17 mouse cellular contexts compared by ENCODE assay signal in the genomic region with DNA sequence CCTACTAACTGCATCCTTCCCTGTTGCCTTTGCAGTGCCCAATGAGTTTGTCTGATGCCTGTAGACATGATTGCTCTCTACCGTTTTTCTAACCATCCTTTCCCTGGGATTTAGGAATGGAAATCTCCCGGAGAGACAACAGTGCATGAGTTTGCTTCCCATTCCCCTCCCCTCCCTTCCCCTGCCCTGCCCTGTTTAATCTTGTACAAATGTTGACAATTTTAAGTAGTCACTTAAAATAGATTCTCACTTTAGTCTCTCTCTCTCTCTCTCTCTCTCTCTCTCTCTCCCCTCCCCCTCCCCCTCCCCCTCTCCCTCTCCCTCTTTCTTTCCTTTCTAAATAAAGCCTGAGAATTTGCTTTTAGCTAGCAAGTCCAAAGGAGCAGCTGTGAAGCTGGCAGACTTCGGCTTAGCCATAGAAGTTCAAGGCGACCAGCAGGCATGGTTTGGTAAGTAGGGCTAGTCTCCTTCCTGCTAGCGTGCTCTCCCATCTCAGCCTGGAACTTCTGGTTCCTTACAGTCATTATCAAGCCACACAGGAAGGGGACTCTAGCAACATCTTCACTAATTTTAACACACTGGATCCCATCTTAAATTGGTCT.
DNase-seq lines count a peak whose midpoint lies in the region; ATAC-seq lines count a peak whose summit lies in the region.
"Had no signal": no experiment of that assay in that cellular context is flagged by ENCODE, and none has a peak within 500 bp of the region (broad histone marks: within the 10 kb centered on the region; RNA-seq: fewer than 3 reads in every experiment).

No protein-coding gene starts in this region.

- no peak for DNase-seq in lung, postnatal 10 days
- DNase-seq in heart, adult 8-10 months (ENCODE audit: low spot score) = peak; percentile 18
- DNase-seq in B cell, adult 2 months = no peak
- DNase-seq: cerebellum, adult 9-10 months; kidney, postnatal 4 days; liver, postnatal 0 days; retina, postnatal 1 day; right cerebral cortex, postnatal 4 days; thymus, postnatal 14 days had no signal

- no peak overlapping the region for H3K27ac ChIP-seq in lung, embryonic 16.5 days (ENCODE audit: low read length)
- H3K27ac ChIP-seq in heart, embryonic 15.5 days = peak overlapping the region; percentile 92
- H3K27ac ChIP-seq in stomach, embryonic 14.5 days (ENCODE audit: low read length) = no peak overlapping the region
- no peak overlapping the region for H3K27ac ChIP-seq in liver, embryonic 12.5 days
- H3K27ac ChIP-seq: embryonic facial prominence, embryonic 13.5 days; hindbrain, embryonic 10.5 days; midbrain, embryonic 15.5 days had no signal

- H3K4me2 ChIP-seq in lung, embryonic 16.5 days (ENCODE audit: low read depth, low read length) = no peak overlapping the region
- H3K4me2 ChIP-seq in heart, embryonic 15.5 days = peak overlapping the region; percentile 49
- H3K4me2 ChIP-seq in stomach, embryonic 14.5 days (replicated peaks; ENCODE audit: low read depth, low read length) = no peak overlapping the region
- no peak overlapping the region for H3K4me2 ChIP-seq in liver, embryonic 12.5 days
- H3K4me2 ChIP-seq: embryonic facial prominence, embryonic 13.5 days; midbrain, embryonic 15.5 days had no signal

- H3K9ac ChIP-seq in lung, embryonic 16.5 days (ENCODE audit: low read length) = no peak overlapping the region
- H3K9ac ChIP-seq in heart, embryonic 15.5 days = no peak overlapping the region
- H3K9ac ChIP-seq in stomach, embryonic 14.5 days (replicated peaks; ENCODE audit: low read depth, low read length) = no peak overlapping the region
- no peak overlapping the region for H3K9ac ChIP-seq in liver, embryonic 12.5 days
- H3K9ac ChIP-seq: embryonic facial prominence, embryonic 13.5 days; liver, postnatal 0 days; midbrain, embryonic 15.5 days had no signal

- WGBS in lung, embryonic 16.5 days = 43% methylated on average over 5 of the region's 5 CpGs
- WGBS in heart, embryonic 15.5 days = 40% methylated on average over 5 of the region's 5 CpGs
- WGBS in stomach, embryonic 14.5 days = 57% methylated on average over 5 of the region's 5 CpGs
- WGBS in liver, embryonic 12.5 days (ENCODE audit: insufficient replicate concordance) = 50% methylated on average over 5 of the region's 5 CpGs

- H3K36me3 ChIP-seq in lung, embryonic 16.5 days (ENCODE audit: control insufficient read depth, insufficient read depth, low read length) = no peaks in the 10 kb centered on the region
- peaks cover 7% of the 10 kb centered on the region; the same call in 1 of the 2 replicates for H3K36me3 ChIP-seq in heart, embryonic 15.5 days
- H3K36me3 ChIP-seq in stomach, embryonic 14.5 days (ENCODE audit: control insufficient read depth, insufficient read depth, low read length) = no peaks in the 10 kb centered on the region
- no peaks in the 10 kb centered on the region for H3K36me3 ChIP-seq in liver, embryonic 12.5 days
- H3K36me3 ChIP-seq: embryonic facial prominence, embryonic 13.5 days; hindbrain, embryonic 10.5 days; midbrain, embryonic 15.5 days had no signal

- H3K9me3 ChIP-seq in lung, embryonic 16.5 days (ENCODE audit: control insufficient read depth, low read length) = no peaks in the 10 kb centered on the region
- no peaks in the 10 kb centered on the region for H3K9me3 ChIP-seq in heart, embryonic 15.5 days (replicated peaks)
- H3K9me3 ChIP-seq in stomach, embryonic 14.5 days (ENCODE audit: control insufficient read depth, low read depth, low read length) = no peaks in the 10 kb centered on the region
- H3K9me3 ChIP-seq in liver, embryonic 12.5 days (replicated peaks) = no peaks in the 10 kb centered on the region
- H3K9me3 ChIP-seq: embryonic facial prominence, embryonic 13.5 days; hindbrain, embryonic 10.5 days; midbrain, embryonic 15.5 days had no signal

- H3K4me3 ChIP-seq in lung, embryonic 16.5 days (ENCODE audit: low read length) = no peak overlapping the region
- H3K4me3 ChIP-seq in heart, embryonic 15.5 days = no peak overlapping the region
- H3K4me3 ChIP-seq in stomach, embryonic 14.5 days (ENCODE audit: low read depth, low read length) = no peak overlapping the region
- H3K4me3 ChIP-seq in liver, embryonic 12.5 days = no peak overlapping the region
- H3K4me3 ChIP-seq: embryonic facial prominence, embryonic 13.5 days; hindbrain, embryonic 10.5 days; midbrain, embryonic 15.5 days had no signal

- H3K4me1 ChIP-seq in lung, embryonic 16.5 days (replicated peaks; ENCODE audit: control insufficient read depth, insufficient read depth, low read length) = 0 out of 2 replicates have a peak, but pooled peaks cover 3% of the 10 kb centered on the region
- peaks cover 24% of the 10 kb centered on the region for H3K4me1 ChIP-seq in heart, embryonic 15.5 days (replicated peaks)
- H3K4me1 ChIP-seq in stomach, embryonic 14.5 days (ENCODE audit: control insufficient read depth, insufficient read depth, low read length) = no peaks in the 10 kb centered on the region
- no peaks in the 10 kb centered on the region for H3K4me1 ChIP-seq in liver, embryonic 12.5 days
- H3K4me1 ChIP-seq: embryonic facial prominence, embryonic 13.5 days; hindbrain, embryonic 10.5 days; midbrain, embryonic 15.5 days had no signal

- no peaks in the 10 kb centered on the region for H3K27me3 ChIP-seq in lung, embryonic 16.5 days (ENCODE audit: control insufficient read depth, insufficient read depth, low read depth, low read length)
- no peaks in the 10 kb centered on the region for H3K27me3 ChIP-seq in heart, embryonic 15.5 days
- no peaks in the 10 kb centered on the region for H3K27me3 ChIP-seq in stomach, embryonic 14.5 days (ENCODE audit: control insufficient read depth, insufficient read depth, low read length)
- no peaks in the 10 kb centered on the region for H3K27me3 ChIP-seq in liver, embryonic 12.5 days (replicated peaks)
- H3K27me3 ChIP-seq: embryonic facial prominence, embryonic 13.5 days; midbrain, embryonic 15.5 days had no signal

- ATAC-seq in lung, embryonic 16.5 days (ENCODE audit: low read depth) = peak; percentile 61; the same call in 1 of the 2 replicates
- peak; percentile 70 for ATAC-seq in heart, embryonic 15.5 days (replicated peaks; ENCODE audit: insufficient number of reproducible peaks, insufficient read depth, low FRiP score, low read depth)
- peak; percentile 67 for ATAC-seq in stomach, embryonic 14.5 days (ENCODE audit: insufficient number of reproducible peaks, insufficient read depth, low FRiP score, low read depth)
- ATAC-seq in liver, embryonic 12.5 days = no peak
- ATAC-seq in erythroblast, adult 5-6 weeks (replicated peaks; ENCODE audit: low FRiP score, poor library complexity, severe bottlenecking) = no peak
- ATAC-seq: liver, postnatal 0 days; midbrain, embryonic 15.5 days had no signal

Comparison
In these comparisons a context has a peak if more than half of its experiments do, and no peak if none do; other contexts are left out.
1. ATAC-seq: peak in lung, embryonic 16.5 days (single experiment), heart, embryonic 15.5 days (single experiment) and stomach, embryonic 14.5 days (single experiment); none in liver, embryonic 12.5 days (single experiment) and erythroblast, adult 5-6 weeks (single experiment).